Mouse (Mus musculus) neural tube, embryonic 13.5 days (tissue): ENCODE measurements at regions not wholly inside any gene's neighbourhood (a gene's known extent, or its start where the extent isn't known, plus 50 kb on each side); places are given as distances from the start of the nearest gene placed in this dataset.

ENCODE experiments used
- ATAC-seq: fragments of 200-750 bp; cut with Nextera tagmentation; 2 replicates; pipeline ENCODE4 v1.8.0; 2017; ENCODE audit warnings: low read depth, mild to moderate bottlenecking, moderate TSS enrichment, moderate library complexity
- H3K27ac ChIP-seq: fragments of 300-500 bp; sonication (generic); replicated peaks from 2 replicates; pipeline ENCODE4 v1.5.1; 2015; ENCODE audit warnings: moderate library complexity, mild to moderate bottlenecking, inconsistent platforms
- H3K27me3 ChIP-seq: fragments of 300-500 bp; sonication (generic); 2 replicates; pipeline ENCODE4 v1.6.1; 2015; ENCODE audit warnings: mild to moderate bottlenecking, inconsistent platforms
- H3K36me3 ChIP-seq: fragments of 300-500 bp; sonication (generic); 2 replicates; pipeline ENCODE4 v1.6.1; 2015; ENCODE audit warnings: mild to moderate bottlenecking, inconsistent platforms
- H3K4me1 ChIP-seq: fragments of 300-500 bp; sonication (generic); replicated peaks from 2 replicates; pipeline ENCODE4 v1.6.1; 2015; ENCODE audit warnings: inconsistent platforms
- H3K4me2 ChIP-seq: fragments of 300-500 bp; sonication (generic); 2 replicates; pipeline ENCODE4 v1.6.1; 2015; ENCODE audit warnings: inconsistent platforms, mild to moderate bottlenecking, moderate library complexity
- H3K4me3 ChIP-seq: fragments of 300-500 bp; sonication (generic); 2 replicates; pipeline ENCODE4 v1.5.1; 2015; ENCODE audit warnings: mild to moderate bottlenecking, inconsistent platforms
- H3K9ac ChIP-seq: fragments of 300-500 bp; sonication (generic); 2 replicates; pipeline ENCODE4 v1.6.1; 2015; ENCODE audit warnings: moderate library complexity, mild to moderate bottlenecking, inconsistent platforms
- H3K9me3 ChIP-seq: fragments of 300-500 bp; sonication (generic); 2 replicates; pipeline ENCODE4 v1.6.1; 2016; ENCODE audit warnings: inconsistent platforms
- WGBS: fragments of 180-500 bp; shearing (Covaris S2); methylation state at CpG from one replicate; pipeline ENCODE4 v1.1.7; 2015; 5-methylcytosine and 5-hydroxymethylcytosine counted together

DNA sequence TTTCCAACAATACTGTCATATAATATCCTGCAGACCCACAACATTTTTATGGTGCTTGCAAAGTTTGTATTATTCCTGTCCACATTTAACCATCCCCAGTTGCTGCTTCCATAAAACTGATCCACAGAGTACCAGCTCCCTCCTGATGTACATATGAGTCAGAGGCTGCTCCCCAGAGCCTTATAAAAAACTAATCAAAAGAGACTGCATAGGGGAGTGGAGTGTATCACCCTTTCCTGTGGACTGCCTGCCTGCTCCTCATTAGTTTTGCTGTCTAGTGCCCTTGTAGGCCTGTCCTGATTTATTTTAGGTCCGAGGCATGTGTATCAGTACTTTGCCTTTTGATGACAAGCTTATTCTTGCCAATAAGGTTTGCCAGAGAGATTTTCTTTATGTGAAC is 310.9 kb upstream of the Gm5415 start:
- Histone ChIP-seq H3K4me1 (no peaks in the 10 kb centered on the region), H3K4me2 (no peak overlapping the region), H3K27me3 (no peaks in the 10 kb centered on the region), H3K27ac (no peak overlapping the region), H3K36me3 (no peaks in the 10 kb centered on the region), H3K9ac (no peak overlapping the region), H3K9me3 (no peaks in the 10 kb centered on the region), H3K4me3 (no peak overlapping the region)
- 47% methylated on average over 1 of the region's 1 CpGs for WGBS
- peak; percentile 65; the same call in 1 of the 2 replicates for ATAC-seq
